Mouse (Mus musculus): ENCODE data around the gene Rph3a. TPM values are rescaled to one million over a fixed set of nuclear protein-coding genes. Genes with fewer than 3 reads are reported as not detected.

The Rph3a gene
- polyA plus RNA-seq, 1 experiment from 2014 or later, result 0.03 TPM

DNA sequence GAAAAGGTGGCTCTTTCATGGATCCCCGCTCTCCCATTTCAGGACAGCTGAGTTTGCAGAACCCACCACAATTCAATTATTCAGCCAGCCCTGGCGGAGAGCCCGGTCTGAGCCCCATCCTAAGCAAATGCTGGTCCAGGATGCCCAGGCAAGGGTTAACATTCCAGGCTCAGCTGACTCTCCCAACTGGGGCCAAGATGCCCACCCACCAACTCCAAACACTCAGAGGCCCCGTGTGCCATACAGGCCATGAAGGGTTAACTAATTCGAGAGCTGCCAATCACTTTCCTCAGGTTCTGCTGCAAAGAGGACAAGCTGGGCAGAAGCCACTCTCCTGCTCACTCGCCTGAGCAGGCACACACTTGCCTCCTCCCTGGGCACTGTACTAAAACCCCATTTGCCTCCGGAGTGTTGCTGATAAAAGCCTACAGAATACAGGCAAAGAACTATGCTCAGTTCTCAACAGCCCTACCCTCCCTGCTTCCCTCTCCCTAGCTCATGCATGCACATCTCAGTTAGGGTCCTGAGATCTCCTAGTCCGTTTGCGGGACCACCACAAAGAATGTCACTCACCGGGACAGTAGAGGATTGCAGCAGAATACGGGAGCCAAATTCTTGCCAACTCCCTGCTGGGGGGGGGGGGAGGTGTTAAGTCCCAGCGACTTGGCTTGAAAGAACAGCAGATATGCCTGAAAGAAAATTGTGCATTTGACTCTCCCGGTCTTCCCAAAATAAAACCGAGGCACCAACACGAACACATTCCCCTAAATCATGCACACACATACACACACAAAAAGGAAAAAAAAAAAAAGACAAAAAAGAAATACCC lies 1.3 kb downstream of the Rph3a start:
- no peaks in the 10 kb centered on the region for H3K4me1 ChIP-seq (replicated peaks)
- H3K4me3 ChIP-seq (replicated peaks), result no peak overlapping the region
- H3K9me3 ChIP-seq (replicated peaks), result no peaks in the 10 kb centered on the region
- peaks cover 29% of the 10 kb centered on the region for H3K27me3 ChIP-seq
- no peak overlapping the region for H3K4me2 ChIP-seq
- ATAC-seq (ENCODE audit: insufficient read depth), result no peak
- no peak overlapping the region for H3K27ac ChIP-seq (replicated peaks)
- no peak overlapping the region for H3K9ac ChIP-seq
- 13% methylated on average over 15 of the region's 15 CpGs for WGBS (ENCODE audit: insufficient replicate concordance)
- H3K36me3 ChIP-seq (replicated peaks), result no peaks in the 10 kb centered on the region

- peaks cover 29% of the 10 kb centered on the region for H3K27me3 ChIP-seq
- H3K4me1 ChIP-seq (replicated peaks), result no peaks in the 10 kb centered on the region
- no peak for ATAC-seq (ENCODE audit: insufficient read depth)
- H3K9ac ChIP-seq, result no peak overlapping the region
- H3K36me3 ChIP-seq (replicated peaks), result no peaks in the 10 kb centered on the region
- H3K9me3 ChIP-seq (replicated peaks), result no peaks in the 10 kb centered on the region
- H3K27ac ChIP-seq (replicated peaks), result no peak overlapping the region
- H3K4me3 ChIP-seq (replicated peaks), result no peak overlapping the region
- no peak overlapping the region for H3K4me2 ChIP-seq
- WGBS (ENCODE audit: insufficient replicate concordance), result 52% methylated on average over 3 of the region's 3 CpGs
These were observed 2.3 kb downstream of the Rph3a start for GRCm38 (mm10) chr5:121007563-121007962.

DNA sequence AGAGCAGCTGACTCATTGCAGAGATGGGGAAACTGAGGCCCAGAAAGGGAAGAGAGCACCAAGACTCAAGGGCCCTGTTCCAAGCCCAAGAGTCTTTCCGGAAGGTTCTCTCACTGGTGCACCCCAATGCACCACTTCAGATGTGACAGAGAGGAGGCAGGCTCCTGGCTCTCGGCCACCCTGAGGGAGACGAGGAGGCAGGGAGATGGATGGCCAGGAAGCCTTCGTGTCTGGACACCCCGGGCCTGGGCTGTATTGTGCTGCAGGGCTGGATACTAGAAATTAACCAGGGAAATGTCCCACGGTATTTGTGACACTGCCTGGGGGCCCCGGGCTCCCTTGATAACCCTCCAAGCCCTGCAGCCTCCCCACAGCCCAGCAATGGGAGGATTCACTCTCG lies 2.8 kb downstream of the Rph3a start:
- Histone ChIP-seq H3K27ac (replicated peaks) (no peak overlapping the region), H3K9ac (no peak overlapping the region), H3K4me1 (replicated peaks) (no peaks in the 10 kb centered on the region), H3K27me3 (peaks cover 29% of the 10 kb centered on the region), H3K4me2 (no peak overlapping the region), H3K36me3 (replicated peaks) (no peaks in the 10 kb centered on the region), H3K4me3 (replicated peaks) (no peak overlapping the region), H3K9me3 (replicated peaks) (no peaks in the 10 kb centered on the region)
- WGBS (ENCODE audit: insufficient replicate concordance), result 59% methylated on average over 8 of the region's 8 CpGs
- ATAC-seq (ENCODE audit: insufficient read depth), result no peak

- H3K36me3 ChIP-seq (replicated peaks), result no peaks in the 10 kb centered on the region
- no peaks in the 10 kb centered on the region for H3K9me3 ChIP-seq (replicated peaks)
- peaks cover 29% of the 10 kb centered on the region for H3K27me3 ChIP-seq
- no peak overlapping the region for H3K9ac ChIP-seq
- H3K27ac ChIP-seq (replicated peaks), result no peak overlapping the region
- H3K4me1 ChIP-seq (replicated peaks), result no peaks in the 10 kb centered on the region
- WGBS (ENCODE audit: insufficient replicate concordance), result 48% methylated on average over 3 of the region's 4 CpGs
- ATAC-seq (ENCODE audit: insufficient read depth), result no peak
- no peak overlapping the region for H3K4me2 ChIP-seq
- no peak overlapping the region for H3K4me3 ChIP-seq (replicated peaks)
These were observed 3.7 kb downstream of the Rph3a start for GRCm38 (mm10) chr5:121006176-121006575.

DNA sequence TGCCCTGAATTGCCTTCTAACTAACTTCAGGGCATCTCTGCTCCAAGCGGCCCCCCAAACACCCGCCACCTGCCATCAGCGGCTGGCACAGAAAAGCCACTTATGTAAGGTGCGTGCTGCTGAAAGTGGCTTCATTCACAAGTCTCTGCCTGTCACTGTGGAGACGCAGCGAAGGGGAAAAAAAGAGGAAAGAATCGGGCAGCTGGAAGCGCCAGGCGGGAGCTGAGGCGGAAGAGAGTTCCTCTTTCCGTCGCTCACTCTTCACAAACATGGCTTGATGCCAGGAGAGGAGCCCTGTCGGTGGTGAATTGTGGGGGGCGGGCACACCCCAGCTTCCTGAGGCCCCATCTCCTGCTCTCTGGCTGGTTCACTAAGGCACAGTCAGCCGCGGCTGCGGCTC lies 6.1 kb downstream of the Rph3a start:
- peaks cover 16% of the 10 kb centered on the region for H3K27me3 ChIP-seq
- no peak overlapping the region for H3K4me3 ChIP-seq (replicated peaks)
- H3K27ac ChIP-seq (replicated peaks), result no peak overlapping the region
- H3K4me2 ChIP-seq, result no peak overlapping the region
- H3K9ac ChIP-seq, result no peak overlapping the region
- WGBS (ENCODE audit: insufficient replicate concordance), result 13% methylated on average over 17 of the region's 17 CpGs
- no peak for ATAC-seq (ENCODE audit: insufficient read depth)
- H3K9me3 ChIP-seq (replicated peaks), result no peaks in the 10 kb centered on the region
- no peaks in the 10 kb centered on the region for H3K36me3 ChIP-seq (replicated peaks)
- H3K4me1 ChIP-seq (replicated peaks), result no peaks in the 10 kb centered on the region

DNA sequence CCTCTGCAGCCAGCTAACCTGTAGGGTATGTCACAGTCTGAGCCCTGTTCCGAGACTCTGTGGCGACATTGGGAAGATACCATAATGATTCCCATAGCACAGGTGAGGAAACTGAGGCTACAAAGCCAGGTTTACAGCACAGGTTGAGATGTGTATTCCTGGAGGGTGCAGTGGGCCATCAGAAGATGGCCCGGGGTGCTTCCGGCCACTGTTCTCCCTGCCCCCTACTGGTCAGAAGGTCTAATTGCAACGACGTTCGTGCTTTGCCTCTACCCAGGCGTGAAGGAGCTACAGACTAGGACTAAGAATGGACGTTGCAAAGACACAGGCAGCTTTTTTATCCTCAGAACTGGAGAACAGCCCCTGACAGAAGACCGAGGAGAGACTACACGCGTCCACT lies 10.3 kb downstream of the Rph3a start:
- Histone ChIP-seq H3K9me3 (replicated peaks) (no peaks in the 10 kb centered on the region), H3K4me3 (replicated peaks) (no peak overlapping the region), H3K4me2 (no peak overlapping the region), H3K4me1 (replicated peaks) (no peaks in the 10 kb centered on the region), H3K36me3 (replicated peaks) (no peaks in the 10 kb centered on the region), H3K27me3 (0 out of 2 replicates have a peak, but pooled peaks cover 5% of the 10 kb centered on the region), H3K27ac (replicated peaks) (no peak overlapping the region), H3K9ac (no peak overlapping the region)
- ATAC-seq (ENCODE audit: insufficient read depth), result no peak
- 31% methylated on average over 12 of the region's 12 CpGs for WGBS (ENCODE audit: insufficient replicate concordance)

- 71% methylated on average over 3 of the region's 3 CpGs for WGBS (ENCODE audit: insufficient replicate concordance)
- no peaks in the 10 kb centered on the region for H3K36me3 ChIP-seq (replicated peaks)
These were observed 21.5 kb downstream of the Rph3a start for GRCm38 (mm10) chr5:120988373-120988772.

DNA sequence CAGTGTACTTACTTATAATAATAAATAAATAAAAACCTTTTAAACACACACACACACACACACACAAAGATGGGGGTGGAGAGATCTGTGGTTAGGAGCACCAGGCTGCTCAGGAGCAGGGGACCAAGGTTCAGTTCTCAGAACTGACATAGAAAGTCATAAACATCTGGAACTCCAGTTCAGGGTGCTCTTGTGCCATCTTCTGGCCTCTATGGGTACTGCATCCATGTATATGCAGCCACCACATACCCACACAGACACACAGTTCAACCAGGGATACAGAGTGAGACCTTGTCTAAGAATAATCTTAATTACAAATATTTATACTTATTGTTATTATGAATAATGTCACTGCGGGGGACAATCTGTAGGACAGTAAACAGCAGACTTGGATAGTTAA lies 26.9 kb downstream of the Rph3a start:
- H3K27me3 ChIP-seq, result no peaks in the 10 kb centered on the region
- no peak overlapping the region for H3K9ac ChIP-seq
- H3K4me1 ChIP-seq (replicated peaks), result no peaks in the 10 kb centered on the region
- no peak overlapping the region for H3K4me3 ChIP-seq (replicated peaks)
- H3K9me3 ChIP-seq (replicated peaks), result 0 out of 2 replicates have a peak, but pooled peaks cover 3% of the 10 kb centered on the region
- no peak for ATAC-seq (ENCODE audit: insufficient read depth)
- H3K36me3 ChIP-seq (replicated peaks), result no peaks in the 10 kb centered on the region
- no peak overlapping the region for H3K27ac ChIP-seq (replicated peaks)
- H3K4me2 ChIP-seq, result no peak overlapping the region
- 63% methylated on average over 1 of the region's 1 CpGs for WGBS (ENCODE audit: insufficient replicate concordance)

More at GRCm38 (mm10) chr5:120988373-120988772, 21.5 kb downstream of the Rph3a start:
- no peak overlapping the region for H3K4me3 ChIP-seq (replicated peaks)
- no peaks in the 10 kb centered on the region for H3K27me3 ChIP-seq
- H3K9ac ChIP-seq, result no peak overlapping the region
- no peak overlapping the region for H3K4me2 ChIP-seq
- no peak for ATAC-seq (ENCODE audit: insufficient read depth)
- no peaks in the 10 kb centered on the region for H3K4me1 ChIP-seq (replicated peaks)
- H3K27ac ChIP-seq (replicated peaks), result no peak overlapping the region
- H3K9me3 ChIP-seq (replicated peaks), result no peaks in the 10 kb centered on the region

DNA sequence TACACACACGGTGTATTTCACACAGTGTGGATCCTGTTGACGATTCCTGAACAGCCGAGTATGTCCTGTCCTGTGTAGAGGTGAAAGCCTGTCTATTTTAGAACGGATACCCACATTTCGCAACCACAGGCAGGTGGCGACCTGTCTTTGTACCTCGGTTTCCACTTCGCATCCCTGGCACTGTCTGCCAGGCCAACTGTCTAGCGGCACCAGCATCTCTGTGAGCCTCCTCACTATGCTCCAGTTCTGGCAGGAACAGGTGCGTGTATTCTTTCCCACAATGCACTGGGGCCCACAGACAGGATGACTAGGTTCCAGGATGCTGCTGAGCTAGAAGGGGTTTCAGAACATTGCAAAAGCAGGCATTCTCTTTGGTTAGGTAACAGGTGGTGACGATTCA lies 28.7 kb downstream of the Rph3a start:
- H3K36me3 ChIP-seq (replicated peaks), result no peaks in the 10 kb centered on the region
- no peak overlapping the region for H3K4me2 ChIP-seq
- H3K4me3 ChIP-seq (replicated peaks), result no peak overlapping the region
- no peak for ATAC-seq (ENCODE audit: insufficient read depth)
- H3K27me3 ChIP-seq, result no peaks in the 10 kb centered on the region
- no peak overlapping the region for H3K27ac ChIP-seq (replicated peaks)
- WGBS (ENCODE audit: insufficient replicate concordance), result 71% methylated on average over 11 of the region's 11 CpGs
- H3K4me1 ChIP-seq (replicated peaks), result no peaks in the 10 kb centered on the region
- H3K9me3 ChIP-seq (replicated peaks), result 0 out of 2 replicates have a peak, but pooled peaks cover 3% of the 10 kb centered on the region
- no peak overlapping the region for H3K9ac ChIP-seq

- Histone ChIP-seq H3K9ac (no peak overlapping the region), H3K36me3 (replicated peaks) (no peaks in the 10 kb centered on the region), H3K9me3 (replicated peaks) (0 out of 2 replicates have a peak, but pooled peaks cover 3% of the 10 kb centered on the region), H3K4me2 (no peak overlapping the region), H3K4me1 (replicated peaks) (no peaks in the 10 kb centered on the region), H3K4me3 (replicated peaks) (no peak overlapping the region), H3K27ac (replicated peaks) (no peak overlapping the region), H3K27me3 (no peaks in the 10 kb centered on the region)
- ATAC-seq (ENCODE audit: insufficient read depth), result no peak
- 57% methylated on average over 2 of the region's 2 CpGs for whole genome bisulfite sequencing (ENCODE audit: insufficient replicate concordance)
These were observed 29.8 kb downstream of the Rph3a start for GRCm38 (mm10) chr5:120980116-120980515.

GRCm38 (mm10) chr5:120976138-120976537 lies 33.8 kb downstream of the Rph3a start:
- H3K4me3 ChIP-seq (replicated peaks), result no peak overlapping the region
- WGBS (ENCODE audit: insufficient replicate concordance), result 43% methylated on average over 3 of the region's 3 CpGs
- no peak overlapping the region for H3K4me2 ChIP-seq
- no peaks in the 10 kb centered on the region for H3K27me3 ChIP-seq
- no peak overlapping the region for H3K9ac ChIP-seq
- H3K9me3 ChIP-seq (replicated peaks), result 0 out of 2 replicates have a peak, but pooled peaks cover under 1% of the 10 kb centered on the region
- H3K36me3 ChIP-seq (replicated peaks), result no peaks in the 10 kb centered on the region
- no peak for ATAC-seq (ENCODE audit: insufficient read depth)
- no peak overlapping the region for H3K27ac ChIP-seq (replicated peaks)
- no peaks in the 10 kb centered on the region for H3K4me1 ChIP-seq (replicated peaks)

GRCm38 (mm10) chr5:120974522-120974921 lies 35.4 kb downstream of the Rph3a start:
- Histone ChIP-seq H3K27me3 (no peaks in the 10 kb centered on the region), H3K36me3 (replicated peaks) (no peaks in the 10 kb centered on the region), H3K9me3 (replicated peaks) (no peaks in the 10 kb centered on the region), H3K27ac (replicated peaks) (no peak overlapping the region), H3K4me1 (replicated peaks) (no peaks in the 10 kb centered on the region), H3K4me2 (no peak overlapping the region), H3K9ac (no peak overlapping the region), H3K4me3 (replicated peaks) (no peak overlapping the region)
- no peak for ATAC-seq (ENCODE audit: insufficient read depth)
- 35% methylated on average over 8 of the region's 8 CpGs for WGBS (ENCODE audit: insufficient replicate concordance)
